Mouse (Mus musculus) MEL (cell line): ENCODE results near the gene Ccl6. TPM values are rescaled to one million over a fixed set of nuclear protein-coding genes. Genes with fewer than 3 reads are reported as not detected.

Source experiments
- DNase-seq: peaks from one replicate; pipeline ENCODE4 v3.0.0; 2011; ENCODE audit warnings: low read depth, low spot score
- H3K27ac ChIP-seq: 2 replicates; pipeline ENCODE4 v1.5.1; 2012; ENCODE audit warnings: low read depth, mild to moderate bottlenecking, control low read depth, low read length, moderate library complexity; ENCODE audit not compliant: control insufficient read depth
- H3K27me3 ChIP-seq, 2 experiments: fragments of 150-350 bp in 1 of 2; sonication (generic) in 1 of 2; 2 replicates each; pipeline ENCODE4 v1.6.1; 2012; ENCODE audit warnings: low read length in 2 of 2, mild to moderate bottlenecking in 2 of 2, improper control_type of control experiment in 1 of 2, moderate library complexity in 1 of 2; ENCODE audit not compliant: insufficient read depth in 2 of 2, control insufficient read depth in 1 of 2
- H3K36me3 ChIP-seq, 2 experiments: 2 replicates each; pipeline ENCODE4 v1.6.1; 2012 to 2014; ENCODE audit warnings: low read length in 2 of 2, improper control_type of control experiment in 1 of 2, inconsistent platforms in 1 of 2, mild to moderate bottlenecking in 1 of 2; ENCODE audit not compliant: insufficient read depth in 2 of 2, control insufficient read depth in 1 of 2
- H3K4me1 ChIP-seq, 2 experiments: fragments of 150-350 bp in 1 of 2; sonication (generic) in 1 of 2; 2 replicates each; pipeline ENCODE4 v1.6.1; 2012; ENCODE audit warnings: low read length in 2 of 2, improper control_type of control experiment in 1 of 2, mild to moderate bottlenecking in 1 of 2; ENCODE audit not compliant: insufficient read depth in 2 of 2, control insufficient read depth in 1 of 2
- H3K4me3 ChIP-seq, 2 experiments: fragments of 150-350 bp in 1 of 2; sonication (generic) in 1 of 2; 2 replicates each; pipeline ENCODE4 v1.5.1; 2012; ENCODE audit warnings: low read depth in 2 of 2, low read length in 2 of 2, mild to moderate bottlenecking in 2 of 2, moderate library complexity in 2 of 2, control low read depth in 1 of 2, improper control_type of control experiment in 1 of 2; ENCODE audit not compliant: control insufficient read depth in 1 of 2, insufficient read depth in 1 of 2
- H3K79me2 ChIP-seq: 2 replicates; pipeline ENCODE4 v1.6.1; 2012; ENCODE audit warnings: mild to moderate bottlenecking, low read length, moderate library complexity; ENCODE audit not compliant: control insufficient read depth, poor library complexity, insufficient read depth
- H3K9ac ChIP-seq: 2 replicates; pipeline ENCODE4 v1.6.1; 2012; ENCODE audit warnings: low read depth, mild to moderate bottlenecking, control low read depth, low read length, moderate library complexity; ENCODE audit not compliant: control insufficient read depth, poor library complexity, severe bottlenecking
- H3K9me3 ChIP-seq: fragments of 150-350 bp; sonication (generic); replicated peaks from 2 replicates; pipeline ENCODE4 v1.6.1; 2012; ENCODE audit warnings: mild to moderate bottlenecking, low read length, improper control_type of control experiment, moderate library complexity; ENCODE audit not compliant: insufficient read depth
- CHD1 ChIP-seq: IDR thresholded peaks from 2 replicates; pipeline ENCODE4 v1.6.1; 2012; ENCODE audit warnings: low read depth, mild to moderate bottlenecking, inconsistent platforms, low read length, improper control_type of control experiment
- CHD2 ChIP-seq: IDR thresholded peaks from 2 replicates; pipeline ENCODE4 v1.6.1; 2011; ENCODE audit warnings: low read length, improper control_type of control experiment
- CTCF ChIP-seq, 3 experiments: IDR thresholded peaks in 2 of 3; conservative IDR thresholded peaks in 1 of 3; 2 replicates each; pipeline ENCODE4 v1.5.1; 2011 to 2012; ENCODE audit warnings: low read length in 3 of 3, low read depth in 2 of 3, mild to moderate bottlenecking in 2 of 3, improper control_type of control experiment in 1 of 3, inconsistent platforms in 1 of 3, mixed read lengths in 1 of 3, moderate library complexity in 1 of 3; ENCODE audit not compliant: control insufficient read depth in 1 of 3, insufficient read depth in 1 of 3, poor library complexity in 1 of 3, severe bottlenecking in 1 of 3
- E2F4 ChIP-seq: IDR thresholded peaks from 2 replicates; pipeline ENCODE4 v1.6.1; 2011; ENCODE audit warnings: low read depth, low read length, improper control_type of control experiment, borderline replicate concordance
- EP300 ChIP-seq, 2 experiments: IDR thresholded peaks; 2 replicates each; pipeline ENCODE4 v1.6.1; 2011; ENCODE audit warnings: improper control_type of control experiment in 2 of 2, low read length in 2 of 2, low read depth in 1 of 2, mild to moderate bottlenecking in 1 of 2
- ETS1 ChIP-seq: IDR thresholded peaks from 2 replicates; pipeline ENCODE4 v1.6.1; 2012; ENCODE audit warnings: low read depth, mild to moderate bottlenecking, inconsistent platforms, low read length, improper control_type of control experiment, moderate library complexity
- HCFC1 ChIP-seq: IDR thresholded peaks from 2 replicates; pipeline ENCODE4 v1.6.1; 2012; ENCODE audit warnings: low read depth, mild to moderate bottlenecking, inconsistent platforms, low read length, improper control_type of control experiment, moderate library complexity
- JUND ChIP-seq: IDR thresholded peaks from 2 replicates; pipeline ENCODE4 v1.6.1; 2011; ENCODE audit warnings: low read depth, mild to moderate bottlenecking, improper control_type of control experiment, low read length
- MAFK ChIP-seq: IDR thresholded peaks from 2 replicates; pipeline ENCODE4 v1.6.1; 2011; ENCODE audit warnings: low read depth, mild to moderate bottlenecking, low read length, improper control_type of control experiment, borderline replicate concordance
- MAZ ChIP-seq: IDR thresholded peaks from 2 replicates; pipeline ENCODE4 v1.6.1; 2012; ENCODE audit warnings: low read depth, mild to moderate bottlenecking, inconsistent platforms, low read length, improper control_type of control experiment
- MYC ChIP-seq: IDR thresholded peaks from 2 replicates; pipeline ENCODE4 v1.6.1; 2011; ENCODE audit warnings: low read depth, mild to moderate bottlenecking, low read length, improper control_type of control experiment, moderate library complexity
- NELFE ChIP-seq: IDR thresholded peaks from 2 replicates; pipeline ENCODE4 v1.6.1; 2011; ENCODE audit warnings: low read depth, low read length, improper control_type of control experiment
- NRF1 ChIP-seq: IDR thresholded peaks from 2 replicates; pipeline ENCODE4 v1.6.1; 2014; ENCODE audit warnings: low read depth, mild to moderate bottlenecking, inconsistent platforms, low read length, improper control_type of control experiment, moderate library complexity; ENCODE audit not compliant: poor library complexity, insufficient read depth, severe bottlenecking
- POLR2AphosphoS5 ChIP-seq: IDR thresholded peaks from 2 replicates; pipeline ENCODE4 v1.6.1; 2012; ENCODE audit warnings: low read depth, borderline replicate concordance, mild to moderate bottlenecking, inconsistent platforms, low read length, moderate library complexity, mixed read lengths
- RAD21 ChIP-seq: IDR thresholded peaks from 2 replicates; pipeline ENCODE4 v1.6.1; 2011; ENCODE audit warnings: mild to moderate bottlenecking, low read depth, low read length, improper control_type of control experiment
- SMC3 ChIP-seq: IDR thresholded peaks from 2 replicates; pipeline ENCODE4 v1.6.1; 2011; ENCODE audit warnings: low read depth, low read length, improper control_type of control experiment
- TBP ChIP-seq: IDR thresholded peaks from 2 replicates; pipeline ENCODE4 v1.8.0; 2011; ENCODE audit warnings: low read depth, low read length, improper control_type of control experiment
- TCF12 ChIP-seq: IDR thresholded peaks from 2 replicates; pipeline ENCODE4 v1.6.1; 2014; ENCODE audit warnings: low read depth, mild to moderate bottlenecking, inconsistent platforms, low read length, improper control_type of control experiment, moderate library complexity
- USF1 ChIP-seq: IDR thresholded peaks from 2 replicates; pipeline ENCODE4 v1.6.1; 2014; ENCODE audit warnings: low read depth, mild to moderate bottlenecking, inconsistent platforms, low read length, improper control_type of control experiment, moderate library complexity
- USF2 ChIP-seq, 2 experiments: IDR thresholded peaks; 2 replicates each; pipeline ENCODE4 v1.6.1; 2011 to 2012; ENCODE audit warnings: improper control_type of control experiment in 2 of 2, low read length in 2 of 2, borderline replicate concordance in 1 of 2, inconsistent platforms in 1 of 2, low read depth in 1 of 2, mild to moderate bottlenecking in 1 of 2; ENCODE audit not compliant: insufficient read depth in 1 of 2
- polyA plus RNA-seq, 2 experiments: library from polyadenylated mRNA; stranded (reverse) in 1 of 2; unstranded in 1 of 2; fragments of >175 nt in 1 of 2; fragments of >200 nt in 1 of 2; gene quantifications; 2 replicates each; pipeline versions ENCODE4 v1.2.1 to v1.2.4; 2012; ENCODE audit warnings: low replicate concordance in 2 of 2, low read depth in 1 of 2; ENCODE audit not compliant: insufficient read length in 2 of 2, insufficient read depth in 1 of 2, missing spikeins in 1 of 2
- total RNA-seq: library from RNA; depleted of rRNA; stranded (reverse); fragments of 300-350 nt; gene quantifications from 2 replicates; pipeline ENCODE4 v1.2.3, GENCODE M21; 2012

Ccl6 gene
- total and polyA plus RNA-seq, 3 experiments = not detected

GRCm38 (mm10) chr11:83568786-83569185, 24.1 kb downstream of the Ccl6 start:
- no peak overlapping the region for H3K4me3 ChIP-seq
- no peaks in the 10 kb centered on the region for H3K79me2 ChIP-seq
- peak overlapping the region; percentile 74; the same call in 1 of the 2 replicates for H3K27ac ChIP-seq
- TF ChIP-seq MAFK = no peak
- no peak for TF ChIP-seq EP300 (IDR thresholded peaks at IDR 0.05; ENCODE audit: low read depth in 1 of 2, low read length in 2 of 2)
- TF ChIP-seq NELFE = no peak
- no peak for TF ChIP-seq JUND
- TF ChIP-seq USF2 (IDR thresholded peaks at IDR 0.05; ENCODE audit: borderline replicate concordance in 1 of 2, insufficient read depth in 1 of 2, low read depth in 1 of 2, low read length in 2 of 2) = no peak
- TF ChIP-seq MYC = no peak
- TF ChIP-seq USF1 = no peak
- no peak for TF ChIP-seq MAZ
- TF ChIP-seq CHD1 = no peak
- no peak for TF ChIP-seq ETS1
- TF ChIP-seq RAD21 = no peak
- no peak for TF ChIP-seq SMC3
- no peak for DNase-seq
- H3K4me1 ChIP-seq = peaks cover 34 to 36% of the 10 kb centered on the region in 2 experiments
- H3K36me3 ChIP-seq = peaks cover 0 to 43% of the 10 kb centered on the region in 2 experiments; a peak in 2 of 4 replicates
- H3K9ac ChIP-seq = no peak overlapping the region
- no peaks in the 10 kb centered on the region for H3K9me3 ChIP-seq
- H3K27me3 ChIP-seq = no peaks in the 10 kb centered on the region

GRCm38 (mm10) chr11:83568061-83568460, 24.8 kb downstream of the Ccl6 start:
- no peak for TF ChIP-seq CTCF (IDR thresholded peaks at IDR 0.05 in 2 of 3, conservative IDR thresholded peaks at IDR 0.05 in 1 of 3; ENCODE audit: control insufficient read depth in 1 of 3, insufficient read depth in 1 of 3, low read depth in 2 of 3, low read length in 3 of 3, poor library complexity in 1 of 3, severe bottlenecking in 1 of 3)
- no peak for TF ChIP-seq SMC3
- TF ChIP-seq MAZ = no peak
- TF ChIP-seq CHD2 = no peak
- no peak for TF ChIP-seq NRF1
- no peak for TF ChIP-seq POLR2AphosphoS5
- no peak for TF ChIP-seq TCF12
- TF ChIP-seq E2F4 = no peak
- TF ChIP-seq TBP = no peak
- TF ChIP-seq NELFE = no peak
- TF ChIP-seq HCFC1 = no peak
- DNase-seq = no peak
- H3K4me1 ChIP-seq = peaks cover 30 to 34% of the 10 kb centered on the region in 2 experiments

More at GRCm38 (mm10) chr11:83568061-83568460, 24.8 kb downstream of the Ccl6 start:
- no peaks in the 10 kb centered on the region for H3K27me3 ChIP-seq
- no peaks in the 10 kb centered on the region for H3K9me3 ChIP-seq
- H3K27ac ChIP-seq = no peak overlapping the region
- H3K36me3 ChIP-seq = peaks cover 0 to 36% of the 10 kb centered on the region in 2 experiments; a peak in 2 of 4 replicates
- no peak overlapping the region for H3K9ac ChIP-seq
- H3K4me3 ChIP-seq = no peak overlapping the region
- H3K79me2 ChIP-seq = no peaks in the 10 kb centered on the region
